Mouse (Mus musculus) CD4-positive, CD25-positive, alpha-beta regulatory T cell, adult 2 months (primary cell): ENCODE measurements at regions not wholly inside any gene's neighbourhood (a gene's known extent, or its start where the extent isn't known, plus 50 kb on each side); places are given as distances from the start of the nearest gene placed in this dataset.
"Not testable (repeated sequence)": the region's sequence is repeated elsewhere in the genome, so short reads cannot be mapped to it uniquely, and the experiment has no call there.

ENCODE experiments used
- DNase-seq: peaks from one replicate; pipeline ENCODE4 v3.0.0-alpha.2; 2012; ENCODE audit warnings: low read depth, low spot score

DNA sequence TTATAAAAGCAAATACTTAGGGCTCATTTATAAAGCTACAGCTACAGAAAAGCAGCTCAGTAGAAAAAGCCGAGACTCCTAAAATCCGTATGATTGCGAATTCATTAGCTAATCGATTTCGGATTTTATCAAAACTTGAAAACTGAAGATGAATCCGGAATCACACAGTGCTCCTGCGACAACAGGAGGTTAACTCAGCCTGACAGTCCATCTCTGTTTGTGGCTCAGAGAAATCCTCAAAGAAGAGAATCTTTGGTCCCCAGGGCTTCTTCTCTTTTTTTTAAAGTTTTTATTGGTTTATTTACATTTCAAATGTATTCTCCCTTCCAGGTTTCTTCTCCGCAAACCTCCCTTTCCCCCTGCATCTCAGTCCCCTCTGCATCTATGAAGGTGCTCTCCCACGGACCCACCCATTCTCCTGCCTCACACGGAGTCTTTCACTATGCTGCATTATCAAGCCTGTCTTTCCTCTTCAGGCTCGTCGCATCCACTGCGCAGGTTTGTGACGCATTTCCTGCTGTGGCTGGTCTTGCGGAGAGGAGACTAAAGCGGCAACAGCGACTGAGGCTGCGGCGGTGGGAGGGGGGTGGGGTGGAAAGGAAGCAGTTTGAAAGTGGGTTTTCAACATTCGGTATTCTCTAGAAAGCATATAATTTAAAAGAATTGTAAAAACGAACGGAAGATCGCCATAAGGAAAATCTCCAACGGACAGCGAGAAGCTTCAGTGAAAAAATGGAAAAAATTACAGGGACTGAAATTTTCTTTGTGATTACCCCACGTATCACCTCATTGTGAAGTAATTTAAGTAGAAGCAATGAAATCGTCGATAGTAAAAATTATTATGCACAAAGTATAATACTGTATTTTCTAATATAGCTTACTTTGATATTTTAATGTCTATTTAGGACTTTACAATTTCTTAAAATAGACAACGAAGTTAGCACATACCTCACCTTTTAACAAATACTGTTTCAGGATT is 482.5 kb upstream of the Snrpn start:
- DNase-seq: peak; percentile 1

DNA sequence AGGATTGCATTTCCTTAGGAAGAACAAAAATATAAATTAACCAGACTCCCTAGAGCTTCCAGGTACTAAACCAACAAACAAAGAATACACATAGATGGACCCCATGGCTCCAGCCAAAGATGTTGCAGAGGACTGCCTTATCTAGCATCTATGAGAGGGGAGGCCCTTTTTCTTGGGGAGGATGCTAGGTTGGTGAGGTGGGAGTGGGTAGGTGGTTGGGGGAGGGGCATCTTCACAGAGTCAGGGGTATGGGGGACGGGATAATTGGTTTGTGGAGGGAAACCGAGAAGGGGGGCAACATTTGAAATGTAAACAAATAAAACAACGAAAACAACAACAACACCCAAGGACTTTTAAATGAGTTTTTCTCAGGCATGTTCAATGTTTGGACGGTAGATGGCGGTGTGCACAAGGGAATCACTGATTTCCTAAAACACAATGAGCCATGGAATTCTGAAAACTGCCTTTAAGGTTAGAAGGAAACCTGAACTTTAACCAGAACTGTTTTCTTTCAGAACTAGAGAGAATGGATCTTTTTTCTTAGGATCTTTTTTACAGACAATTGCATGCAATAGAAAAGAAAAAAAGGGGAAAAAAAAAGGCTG is 477.2 kb upstream of the Snrpn start:
- not testable (repeated sequence) for DNase-seq
